Mouse (Mus musculus): ENCODE data around the gene Slc37a3. TPM values are rescaled to one million over a fixed set of nuclear protein-coding genes. Genes with fewer than 3 reads are reported as not detected.

Slc37a3 gene
- total RNA-seq, 1 experiment = 45.2 TPM

DNA sequence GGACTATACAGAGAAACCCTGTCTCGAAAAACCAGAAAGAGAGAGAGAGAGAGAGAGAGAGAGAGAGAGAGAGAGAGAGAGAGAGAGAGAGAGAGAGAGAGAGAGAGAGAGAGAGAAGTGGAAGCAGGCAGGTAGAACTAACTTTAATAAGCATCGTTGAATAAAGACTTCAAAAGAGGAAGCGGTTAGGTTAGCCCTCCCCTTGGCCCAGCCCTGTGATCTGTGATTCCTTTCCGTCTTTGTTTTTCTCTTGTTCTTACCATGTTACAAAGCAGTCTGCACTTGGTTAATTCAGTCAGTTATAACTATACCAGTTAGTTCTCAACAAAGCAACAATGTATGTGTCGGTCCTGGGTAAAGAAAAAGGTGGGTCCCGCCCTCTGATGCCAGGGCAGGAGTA, 61.4 kb downstream of the Slc37a3 start:
- no peak for TF ChIP-seq MAFK (IDR thresholded peaks at IDR 0.05; ENCODE audit: insufficient read depth, low read depth, low read length)
- TF ChIP-seq HCFC1 (IDR thresholded peaks at IDR 0.05; ENCODE audit: borderline replicate concordance, insufficient read depth, low read length) = no peak
- no peak for TF ChIP-seq CHD2 (IDR thresholded peaks at IDR 0.05; ENCODE audit: low read depth, low read length)
- no peak for TF ChIP-seq ZC3H11A (IDR thresholded peaks at IDR 0.05; ENCODE audit: borderline replicate concordance, low read depth, low read length)
- TF ChIP-seq ZNF384 (IDR thresholded peaks at IDR 0.05; ENCODE audit: low read depth, low read length) = no peak
- in situ Hi-C loops (cut with MboI; ENCODE audit: low sequenced_read_pairs in 2 of 2, unreplicated experiment in 2 of 2) = no loop called here

DNA sequence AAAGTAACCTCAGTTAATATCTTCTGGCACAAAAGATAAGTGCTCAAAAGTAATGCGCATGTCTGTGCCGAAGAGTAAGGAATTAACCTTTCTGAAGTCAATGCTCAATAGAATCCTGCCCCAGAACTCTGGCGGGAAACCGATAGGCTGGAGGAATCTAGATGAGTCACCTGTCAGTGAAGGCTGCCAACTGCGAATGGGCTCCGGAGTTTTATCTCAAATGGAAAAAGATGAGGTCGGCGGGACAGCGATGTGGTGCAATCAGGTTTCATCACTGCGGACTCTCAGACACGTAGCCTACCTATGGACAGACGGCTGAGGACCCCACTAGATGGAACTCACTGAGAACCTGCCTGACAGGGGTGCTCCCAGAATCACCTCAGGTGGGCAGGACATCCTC, 63.0 kb downstream of the Slc37a3 start:
- H3K27ac ChIP-seq (ENCODE audit: insufficient read depth, low read depth, low read length, poor library complexity, severe bottlenecking) = no peak overlapping the region
- TF ChIP-seq CHD2 (IDR thresholded peaks at IDR 0.05; ENCODE audit: low read depth, low read length) (no peak), MAFK (IDR thresholded peaks at IDR 0.05; ENCODE audit: insufficient read depth, low read depth, low read length) (no peak), ZNF384 (IDR thresholded peaks at IDR 0.05; ENCODE audit: low read depth, low read length) (no peak), ZC3H11A (IDR thresholded peaks at IDR 0.05; ENCODE audit: borderline replicate concordance, low read depth, low read length) (no peak), HCFC1 (IDR thresholded peaks at IDR 0.05; ENCODE audit: borderline replicate concordance, insufficient read depth, low read length) (no peak)
- H3K36me3 ChIP-seq (ENCODE audit: control insufficient read depth, insufficient read depth, low read length, poor library complexity, severe bottlenecking) = no peaks in the 10 kb centered on the region
- in situ Hi-C loops (cut with MboI; ENCODE audit: low sequenced_read_pairs in 2 of 2, unreplicated experiment in 2 of 2) = no loop called here
- H3K4me3 ChIP-seq (ENCODE audit: insufficient read depth in 1 of 2, low read depth in 1 of 2, low read length in 2 of 2, poor library complexity in 1 of 2, severe bottlenecking in 1 of 2) = no peak overlapping the region
- no peak overlapping the region for H3K9ac ChIP-seq (ENCODE audit: insufficient read depth, low read depth, low read length, poor library complexity, severe bottlenecking)
- no peak for DNase-seq (ENCODE audit: low read depth, low spot score)
- peaks cover 4% of the 10 kb centered on the region; the same call in 1 of the 2 replicates for H3K9me3 ChIP-seq (ENCODE audit: control insufficient read depth, insufficient read depth, low read depth, low read length)
- H3K4me1 ChIP-seq (ENCODE audit: control insufficient read depth in 2 of 2, insufficient read depth in 2 of 2, low read length in 2 of 2, poor library complexity in 1 of 2) = peaks cover 0 to 7% of the 10 kb centered on the region in 2 experiments; a peak in 1 of 4 replicates

More for the DNA sequence above, 61.4 kb downstream of the Slc37a3 start:
- H3K4me1 ChIP-seq (ENCODE audit: control insufficient read depth in 2 of 2, insufficient read depth in 2 of 2, low read length in 2 of 2, poor library complexity in 1 of 2) = peaks cover 0 to 7% of the 10 kb centered on the region in 2 experiments; a peak in 1 of 4 replicates
- no peak overlapping the region for H3K4me3 ChIP-seq (ENCODE audit: insufficient read depth in 1 of 2, low read depth in 1 of 2, low read length in 2 of 2, poor library complexity in 1 of 2, severe bottlenecking in 1 of 2)
- no peak for DNase-seq (ENCODE audit: low read depth, low spot score)
- H3K9me3 ChIP-seq (ENCODE audit: control insufficient read depth, insufficient read depth, low read depth, low read length) = no peaks in the 10 kb centered on the region; the same call in 1 of the 2 replicates
- no peak overlapping the region for H3K9ac ChIP-seq (ENCODE audit: insufficient read depth, low read depth, low read length, poor library complexity, severe bottlenecking)
- H3K36me3 ChIP-seq (ENCODE audit: control insufficient read depth, insufficient read depth, low read length, poor library complexity, severe bottlenecking) = no peaks in the 10 kb centered on the region
- no peak overlapping the region for H3K27ac ChIP-seq (ENCODE audit: insufficient read depth, low read depth, low read length, poor library complexity, severe bottlenecking)

DNA sequence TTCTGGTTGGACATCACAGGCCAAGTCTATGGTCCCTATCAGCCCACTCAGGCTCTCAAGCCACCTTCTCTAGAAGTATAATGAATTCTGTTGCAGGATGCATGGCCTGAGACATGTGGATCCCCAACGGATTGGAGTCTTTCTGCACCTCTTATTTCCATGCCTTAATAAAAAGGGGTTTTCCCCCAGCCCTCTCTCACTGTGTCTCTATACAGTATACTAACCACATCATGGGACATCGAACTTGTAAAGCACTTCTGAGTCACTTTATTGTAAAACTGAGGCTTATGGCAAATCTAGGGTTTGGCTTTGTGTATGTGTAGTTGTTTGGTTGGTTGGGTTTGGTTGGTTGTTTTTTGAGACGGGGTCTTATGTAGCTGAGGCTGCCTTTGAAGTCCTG, 65.7 kb downstream of the Slc37a3 start:
- no peaks in the 10 kb centered on the region; the same call in 1 of the 2 replicates for H3K36me3 ChIP-seq (ENCODE audit: control insufficient read depth, insufficient read depth, low read length, poor library complexity, severe bottlenecking)
- H3K9me3 ChIP-seq (ENCODE audit: control insufficient read depth, insufficient read depth, low read depth, low read length) = peaks cover 6% of the 10 kb centered on the region; the same call in 1 of the 2 replicates
- no peak for DNase-seq (ENCODE audit: low read depth, low spot score)
- in situ Hi-C loops (cut with MboI; ENCODE audit: low sequenced_read_pairs in 2 of 2, unreplicated experiment in 2 of 2) = no loop called here
- H3K9ac ChIP-seq (ENCODE audit: insufficient read depth, low read depth, low read length, poor library complexity, severe bottlenecking) = no peak overlapping the region
- no peaks in the 10 kb centered on the region for H3K4me1 ChIP-seq (ENCODE audit: control insufficient read depth in 2 of 2, insufficient read depth in 2 of 2, low read length in 2 of 2, poor library complexity in 1 of 2)
- no peak overlapping the region for H3K4me3 ChIP-seq (ENCODE audit: insufficient read depth in 1 of 2, low read depth in 1 of 2, low read length in 2 of 2, poor library complexity in 1 of 2, severe bottlenecking in 1 of 2)
- H3K27ac ChIP-seq (ENCODE audit: insufficient read depth, low read depth, low read length, poor library complexity, severe bottlenecking) = no peak overlapping the region
- TF ChIP-seq MAFK (IDR thresholded peaks at IDR 0.05; ENCODE audit: insufficient read depth, low read depth, low read length) = no peak
- TF ChIP-seq ZC3H11A (IDR thresholded peaks at IDR 0.05; ENCODE audit: borderline replicate concordance, low read depth, low read length) = no peak
- no peak for TF ChIP-seq HCFC1 (IDR thresholded peaks at IDR 0.05; ENCODE audit: borderline replicate concordance, insufficient read depth, low read length)
- no peak for TF ChIP-seq ZNF384 (IDR thresholded peaks at IDR 0.05; ENCODE audit: low read depth, low read length)
- no peak for TF ChIP-seq CHD2 (IDR thresholded peaks at IDR 0.05; ENCODE audit: low read depth, low read length)

DNA sequence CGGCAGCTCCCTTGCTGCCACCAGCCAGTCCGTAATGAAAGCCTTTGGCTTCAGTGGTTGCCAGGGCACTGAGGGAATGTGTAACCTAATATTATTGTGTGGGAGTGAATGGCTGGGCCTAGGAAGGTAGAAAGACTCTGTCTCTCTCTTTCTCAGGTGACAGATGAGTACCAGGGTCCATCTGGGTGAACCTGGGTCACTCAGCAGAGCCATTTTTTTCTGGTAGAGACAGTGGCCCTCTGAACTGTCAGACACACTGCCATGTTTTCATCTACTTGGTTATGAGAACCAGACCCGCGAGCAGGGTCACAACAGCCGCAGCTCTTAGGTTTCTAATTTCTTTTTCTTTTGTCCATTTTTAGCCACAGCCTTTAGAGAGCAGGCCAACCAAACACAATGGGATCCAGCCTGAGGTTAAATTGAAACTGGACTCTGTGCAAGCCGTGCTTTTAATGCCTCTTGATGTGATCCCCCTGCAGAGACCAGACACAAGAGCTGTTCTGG, 73.1 kb downstream of the Slc37a3 start:
- in situ Hi-C loops (cut with MboI; ENCODE audit: low sequenced_read_pairs in 2 of 2, unreplicated experiment in 2 of 2) = no loop called here
- no peak for TF ChIP-seq ZNF384 (IDR thresholded peaks at IDR 0.05; ENCODE audit: low read depth, low read length)
- TF ChIP-seq MAFK (IDR thresholded peaks at IDR 0.05; ENCODE audit: insufficient read depth, low read depth, low read length) = no peak
- no peak for TF ChIP-seq HCFC1 (IDR thresholded peaks at IDR 0.05; ENCODE audit: borderline replicate concordance, insufficient read depth, low read length)
- TF ChIP-seq ZC3H11A (IDR thresholded peaks at IDR 0.05; ENCODE audit: borderline replicate concordance, low read depth, low read length) = no peak
- TF ChIP-seq CHD2 (IDR thresholded peaks at IDR 0.05; ENCODE audit: low read depth, low read length) = no peak
- Histone ChIP-seq H3K36me3 (ENCODE audit: control insufficient read depth, insufficient read depth, low read length, poor library complexity, severe bottlenecking) (no peaks in the 10 kb centered on the region; the same call in 1 of the 2 replicates), H3K4me1 (ENCODE audit: control insufficient read depth in 2 of 2, insufficient read depth in 2 of 2, low read length in 2 of 2, poor library complexity in 1 of 2) (peaks cover 0 to 3% of the 10 kb centered on the region in 2 experiments; a peak in 1 of 4 replicates), H3K9me3 (ENCODE audit: control insufficient read depth, insufficient read depth, low read depth, low read length) (peaks cover 2% of the 10 kb centered on the region; the same call in 1 of the 2 replicates), H3K9ac (ENCODE audit: insufficient read depth, low read depth, low read length, poor library complexity, severe bottlenecking) (no peak overlapping the region), H3K4me3 (ENCODE audit: insufficient read depth in 1 of 2, low read depth in 1 of 2, low read length in 2 of 2, poor library complexity in 1 of 2, severe bottlenecking in 1 of 2) (no peak overlapping the region), H3K27ac (ENCODE audit: insufficient read depth, low read depth, low read length, poor library complexity, severe bottlenecking) (no peak overlapping the region)
- DNase-seq (ENCODE audit: low read depth, low spot score) = no peak
